Mouse (Mus musculus) kidney, postnatal 0 days (tissue): ENCODE measurements around the gene Ldb3. TPM values are rescaled to one million over a fixed set of nuclear protein-coding genes. Genes with fewer than 3 reads are reported as not detected.

Experiments
- ATAC-seq: fragments of 200-750 bp; cut with Nextera tagmentation; replicated peaks from 2 replicates; pipeline ENCODE4 v1.8.0; 2017; ENCODE audit warnings: low read depth, moderate number of reproducible peaks, moderate TSS enrichment, moderate library complexity; ENCODE audit not compliant: low FRiP score
- DNase-seq: peaks from one replicate; pipeline ENCODE4 v3.0.0-alpha.2; 2016; ENCODE audit warnings: low spot score
- H3K27ac ChIP-seq: fragments of 300-500 bp; sonication (generic); 2 replicates; pipeline ENCODE4 v1.5.1; 2014; ENCODE audit warnings: mild to moderate bottlenecking
- H3K27me3 ChIP-seq: fragments of 300-500 bp; sonication (generic); 2 replicates; pipeline ENCODE4 v1.6.1; 2014; ENCODE audit warnings: low read length, mixed read lengths; ENCODE audit not compliant: insufficient read depth
- H3K36me3 ChIP-seq: fragments of 300-500 bp; sonication (generic); 2 replicates; pipeline ENCODE4 v1.6.1; 2014; ENCODE audit warnings: low read length, mixed read lengths; ENCODE audit not compliant: insufficient read depth
- H3K4me1 ChIP-seq: fragments of 300-500 bp; sonication (generic); replicated peaks from 2 replicates; pipeline ENCODE4 v1.6.1; 2014; ENCODE audit warnings: antibody characterized with exemption, low read length, mixed read lengths; ENCODE audit not compliant: insufficient read depth
- H3K4me2 ChIP-seq: fragments of 300-500 bp; sonication (generic); 2 replicates; pipeline ENCODE4 v1.6.1; 2014; ENCODE audit warnings: mild to moderate bottlenecking, low read length, moderate library complexity, mixed read lengths
- H3K4me3 ChIP-seq: fragments of 300-500 bp; sonication (generic); replicated peaks from 2 replicates; pipeline ENCODE4 v1.5.1; 2014; ENCODE audit warnings: low read depth, low read length
- H3K9ac ChIP-seq: fragments of 300-500 bp; sonication (generic); 2 replicates; pipeline ENCODE4 v1.6.1; 2014; ENCODE audit warnings: low read depth, low read length
- H3K9me3 ChIP-seq: fragments of 300-500 bp; sonication (generic); replicated peaks from 2 replicates; pipeline ENCODE4 v1.6.1; 2016; ENCODE audit warnings: low read length, inconsistent platforms, mixed read lengths
- CTCF ChIP-seq: IDR thresholded peaks from 2 replicates; pipeline ENCODE4 v1.5.1; 2016; ENCODE audit warnings: antibody characterized with exemption, low read depth, mild to moderate bottlenecking, moderate library complexity
- WGBS: fragments of 180-500 bp; shearing (Covaris S2); extraction: QIAGEN DNeasy Blood & Tissue Kit; methylation state at CpG from one replicate; pipeline ENCODE4 v1.1.7; 2014; 5-methylcytosine and 5-hydroxymethylcytosine counted together
- polyA plus RNA-seq: library from polyadenylated mRNA; unstranded; fragments of >200 nt; fragmentation: Nextera tagmentation; extraction: Ambion mirVana; gene quantifications from 2 replicates; pipeline ENCODE4 v1.2.1, GENCODE M21; 2015

The Ldb3 gene
- polyA plus RNA-seq, 1 experiment from 2014 or later = 0.50 TPM

- H3K4me1 ChIP-seq = peaks cover 3% of the 10 kb centered on the region; the same call in 1 of the 2 replicates
- TF ChIP-seq CTCF = no peak
- no peaks in the 10 kb centered on the region for H3K9me3 ChIP-seq
- H3K9ac ChIP-seq = peak within 1 kb of the TSS; percentile 99
- no peaks in the 10 kb centered on the region for H3K27me3 ChIP-seq
- H3K36me3 ChIP-seq = no peaks in the 10 kb centered on the region
- H3K4me3 ChIP-seq = peak within 1 kb of the TSS; percentile 84
- H3K27ac ChIP-seq = peak within 1 kb of the TSS; percentile 98
- WGBS = 6% methylated on average over 15 of the region's 15 CpGs
- ATAC-seq (no peak), DNase-seq (no peak)
- peak within 1 kb of the TSS; percentile 63 for H3K4me2 ChIP-seq
Observed at GRCm38 (mm10) chr14:34503325-34503647, 85.2 kb downstream of the Ldb3 start, which contains the start of gene Bmpr1a. Bmpr1a (minus strand) TSS chr14:34503341.

GRCm38 (mm10) chr14:34502475-34503324 lies 85.8 kb downstream of the Ldb3 start:
- Histone ChIP-seq H3K4me2 (peak overlapping the region; percentile 63), H3K4me3 (peak overlapping the region; percentile 84)

GRCm38 (mm10) chr14:34501804-34502474 lies 86.5 kb downstream of the Ldb3 start:
- WGBS = under 1% methylated on average over 75 of the region's 77 CpGs
- peak overlapping the region; percentile 98 for H3K27ac ChIP-seq

More at GRCm38 (mm10) chr14:34502475-34503324, 85.8 kb downstream of the Ldb3 start:
- H3K36me3 ChIP-seq = no peaks in the 10 kb centered on the region
- no peaks in the 10 kb centered on the region for H3K9me3 ChIP-seq
- no peaks in the 10 kb centered on the region; the same call in 1 of the 2 replicates for H3K4me1 ChIP-seq
- WGBS = under 1% methylated on average over 85 of the region's 115 CpGs
- no peak for TF ChIP-seq CTCF
- H3K27me3 ChIP-seq = no peaks in the 10 kb centered on the region
- peak overlapping the region; percentile 98 for H3K27ac ChIP-seq
- DNase-seq (peak; percentile 90), ATAC-seq (peak; percentile 90)
- H3K9ac ChIP-seq = peak overlapping the region; percentile 99

GRCm38 (mm10) chr14:34501447-34501803 lies 87.1 kb downstream of the Ldb3 start:
- peak overlapping the region; percentile 63 for H3K4me2 ChIP-seq
- under 1% methylated on average over 16 of the region's 16 CpGs for WGBS
- H3K4me3 ChIP-seq = peak overlapping the region; percentile 84
- DNase-seq (peak; percentile 48), ATAC-seq (no peak)
- no peaks in the 10 kb centered on the region for H3K9me3 ChIP-seq
- no peaks in the 10 kb centered on the region for H3K36me3 ChIP-seq
- no peak for TF ChIP-seq CTCF
- no peaks in the 10 kb centered on the region; the same call in 1 of the 2 replicates for H3K4me1 ChIP-seq
- peak overlapping the region; percentile 98 for H3K27ac ChIP-seq
- H3K9ac ChIP-seq = peak overlapping the region; percentile 99
- no peaks in the 10 kb centered on the region for H3K27me3 ChIP-seq

More at GRCm38 (mm10) chr14:34501804-34502474, 86.5 kb downstream of the Ldb3 start:
- Histone ChIP-seq H3K9ac (peak overlapping the region; percentile 99), H3K4me2 (peak overlapping the region; percentile 63), H3K4me3 (peak overlapping the region; percentile 84), H3K4me1 (no peaks in the 10 kb centered on the region; the same call in 1 of the 2 replicates), H3K27me3 (no peaks in the 10 kb centered on the region), H3K36me3 (no peaks in the 10 kb centered on the region), H3K9me3 (no peaks in the 10 kb centered on the region)
- peak; percentile 55 for ATAC-seq
- TF ChIP-seq CTCF = 0 out of 2 replicates have a peak, but pooled peaks have one; percentile 6
- DNase-seq = peak; percentile 60

- TF ChIP-seq CTCF = no peak
Observed at GRCm38 (mm10) chr14:34500309-34500708, 88.2 kb downstream of the Ldb3 start.

GRCm38 (mm10) chr14:34499664-34500063 lies 88.8 kb downstream of the Ldb3 start:
- Histone ChIP-seq H3K9ac (no peak overlapping the region), H3K36me3 (no peaks in the 10 kb centered on the region), H3K27ac (no peak overlapping the region), H3K4me2 (peak overlapping the region; percentile 63; the same call in 1 of the 2 replicates), H3K4me3 (no peak overlapping the region), H3K4me1 (no peaks in the 10 kb centered on the region; the same call in 1 of the 2 replicates), H3K9me3 (no peaks in the 10 kb centered on the region), H3K27me3 (no peaks in the 10 kb centered on the region)
- 54% methylated on average over 4 of the region's 4 CpGs for WGBS
- DNase-seq (no peak), ATAC-seq (no peak)
- TF ChIP-seq CTCF = no peak

More at GRCm38 (mm10) chr14:34500309-34500708, 88.2 kb downstream of the Ldb3 start:
- DNase-seq (peak; percentile 57), ATAC-seq (no peak)
- Histone ChIP-seq H3K27ac (no peak overlapping the region), H3K36me3 (no peaks in the 10 kb centered on the region), H3K9ac (no peak overlapping the region), H3K4me1 (no peaks in the 10 kb centered on the region; the same call in 1 of the 2 replicates), H3K27me3 (no peaks in the 10 kb centered on the region), H3K4me2 (peak overlapping the region; percentile 63), H3K9me3 (no peaks in the 10 kb centered on the region), H3K4me3 (peak overlapping the region; percentile 84)
- 4% methylated on average over 4 of the region's 4 CpGs for WGBS
